Mouse (Mus musculus) liver, embryonic 14.5 days (tissue): ENCODE results near the gene Gstm7.

Experiments
- CTCF ChIP-seq: IDR thresholded peaks from 2 replicates; pipeline ENCODE4 v1.5.1; 2016; ENCODE audit warnings: antibody characterized with exemption, low read depth, control low read depth
- EP300 ChIP-seq: IDR thresholded peaks from 2 replicates; pipeline ENCODE4 v1.6.1; 2016; ENCODE audit warnings: antibody characterized with exemption, low read depth

- no peak for TF ChIP-seq EP300
- TF ChIP-seq CTCF, result no peak
These were observed 8.9 kb upstream of the Gstm7 start for GRCm38 (mm10) chr3:107940524-107940923.
